Mouse (Mus musculus): Measurements from ENCODE around the gene Olfr1480. TPM values are rescaled to one million over a fixed set of nuclear protein-coding genes. Genes with fewer than 3 reads are reported as not detected.

The Olfr1480 gene
- polyA plus RNA-seq (2012; rRNA removed), result not detected in 2 replicates

DNA sequence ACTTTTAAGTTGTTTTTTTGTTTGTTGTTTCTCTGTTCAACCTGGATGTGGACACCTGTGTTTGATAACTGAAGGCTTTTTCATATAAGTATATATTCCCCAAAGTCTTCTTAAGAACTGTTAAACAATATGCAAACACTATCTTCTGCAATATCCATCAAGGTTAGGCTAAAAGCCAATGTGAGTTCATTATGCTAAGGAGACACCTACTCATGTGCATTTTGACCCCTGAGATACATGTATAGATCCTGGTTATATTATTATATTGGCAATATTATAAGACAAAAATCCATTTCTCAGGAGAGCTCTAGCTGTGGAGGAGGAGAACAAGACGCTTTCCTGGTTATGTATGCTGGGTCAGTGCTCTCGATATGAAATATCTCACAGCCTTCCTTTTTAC, at the start of gene Olfr1480:
TSS of gene Olfr1480 (plus strand) at position 301 of the 400 bp plus-strand sequence.

DNA sequence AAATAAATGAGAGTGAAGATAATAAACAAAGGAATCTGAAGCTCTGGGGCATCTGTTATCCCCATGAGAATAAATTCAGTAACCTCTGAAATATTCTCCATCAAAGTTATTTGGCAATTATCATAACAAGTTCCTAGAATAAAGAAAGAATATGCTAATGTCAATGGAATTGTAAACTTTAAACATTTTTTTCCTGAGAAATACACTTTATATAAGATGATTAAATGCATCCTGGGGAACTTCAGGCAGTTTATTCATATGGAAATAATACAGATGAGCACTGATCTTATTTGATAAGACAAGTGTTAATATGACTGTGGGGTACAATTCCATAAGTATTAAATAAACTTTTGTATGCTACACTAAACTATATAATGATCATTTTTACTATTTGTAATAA, 47.6 kb upstream of the Olfr1480 start, which contains the start of gene Olfr1475:
TSS of gene Olfr1475 (minus strand) at position 101 of the 400 bp plus-strand sequence.

DNA sequence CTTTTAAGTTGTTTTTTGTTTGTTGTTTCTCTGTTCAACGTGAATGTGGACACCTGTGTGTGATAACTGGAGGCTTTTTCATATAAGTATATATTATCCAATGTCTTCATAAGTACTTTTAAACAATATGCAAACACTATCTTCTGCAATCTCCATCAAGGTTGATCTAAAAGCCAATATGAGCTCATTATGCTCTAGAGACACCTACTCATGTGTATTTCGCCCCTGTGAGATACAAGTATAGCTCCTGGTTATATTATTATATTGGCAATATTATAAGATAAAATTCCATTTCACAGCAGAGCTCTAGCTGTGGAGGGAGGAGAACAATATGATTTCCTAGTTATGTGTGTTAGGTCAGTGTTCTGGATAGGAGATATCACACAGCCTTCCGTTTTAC, 27.5 kb upstream of the Olfr1480 start, which contains the start of gene Olfr1477:
TSS of gene Olfr1477 (plus strand) at position 301 of the 400 bp plus-strand sequence.

Other genes starting within 250 kb of the Olfr1480 start
- gene Olfr1465, start 212.4 kb upstream of the Olfr1480 start, polyA plus RNA-seq (2012; rRNA removed), result not detected in 2 replicates
- gene Olfr1466, start 189.1 kb upstream of the Olfr1480 start, polyA plus RNA-seq (2012; rRNA removed), result not detected in 2 replicates
- not detected in 2 replicates for gene Olfr1467, start 165.7 kb upstream of the Olfr1480 start, polyA plus RNA-seq (2012; rRNA removed)
- gene Olfr1469, start 120.1 kb upstream of the Olfr1480 start, polyA plus RNA-seq (2012; rRNA removed), result not detected in 2 replicates
- not detected in 2 replicates for gene Olfr1471, start 84.5 kb upstream of the Olfr1480 start, polyA plus RNA-seq (2012; rRNA removed)
- gene Olfr1472, start 71.8 kb upstream of the Olfr1480 start, polyA plus RNA-seq (2012; rRNA removed), result not detected in 2 replicates
- not detected in 2 replicates for gene Olfr1474, start 58.3 kb upstream of the Olfr1480 start, polyA plus RNA-seq (2012; rRNA removed)
- gene Olfr1475, start 47.7 kb upstream of the Olfr1480 start, polyA plus RNA-seq (2012; rRNA removed), result not detected in 2 replicates
- not detected in 2 replicates for gene Olfr1477, start 27.4 kb upstream of the Olfr1480 start, polyA plus RNA-seq (2012; rRNA removed)
- gene Olfr1484, start 55.6 kb downstream of the Olfr1480 start, polyA plus RNA-seq (2012; rRNA removed), result not detected in 2 replicates
- not detected in 2 replicates for gene Olfr1487, start 89.5 kb downstream of the Olfr1480 start, polyA plus RNA-seq (2012; rRNA removed)
- gene Olfr1489, start 103.7 kb downstream of the Olfr1480 start, polyA plus RNA-seq (2012; rRNA removed), result not detected in 2 replicates
- gene Olfr1490, start 123.2 kb downstream of the Olfr1480 start, polyA plus RNA-seq (2012; rRNA removed), result not detected in 2 replicates
- gene Olfr1491, start 169.4 kb downstream of the Olfr1480 start, polyA plus RNA-seq (2012; rRNA removed), result not detected in 2 replicates
- gene Olfr1493-ps1, start 195.4 kb downstream of the Olfr1480 start, polyA plus RNA-seq (2012; rRNA removed), result not detected in 2 replicates
- gene Olfr1494, start 211.8 kb downstream of the Olfr1480 start, polyA plus RNA-seq (2012; rRNA removed), result not detected in 2 replicates
- not detected in 2 replicates for gene Olfr1495, start 236.7 kb downstream of the Olfr1480 start, polyA plus RNA-seq (2012; rRNA removed)
- gene Olfr1496, start 250.0 kb downstream of the Olfr1480 start, polyA plus RNA-seq (2012; rRNA removed), result not detected in 2 replicates

All from liver, embryonic 18 days (tissue).